Mouse (Mus musculus) layer of hippocampus, postnatal 36 days (tissue): ENCODE data around the gene Sertm1. TPM values are rescaled to one million over a fixed set of nuclear protein-coding genes. Genes with fewer than 3 reads are reported as not detected.
A peak's percentile ranks its signal among the peaks of the same experiment; 100 is the strongest.

Source experiments
- DNase-seq, 2 experiments: peaks; one replicate each; pipeline ENCODE4 v3.0.0; 2022
- total RNA-seq, 2 experiments: library from RNA; stranded (reverse); gene quantifications; 2 replicates each; pipeline ENCODE4 v1.2.3; 2021

Sertm1 gene
- 10 to 100 TPM; 80.4 to 82.3 TPM for total RNA-seq

- DNase-seq = peak; percentile 78 to 80
Measured at GRCm38 (mm10) chr3:54915643-54916071, at the start of gene Sertm1. TSS of gene Sertm1 (minus strand) at chr3:54915887.

GRCm38 (mm10) chr3:54964948-54965506, 49.3 kb upstream of the Sertm1 start:
- DNase-seq = no peak

- DNase-seq = no peak
Measured at GRCm38 (mm10) chr3:54943067-54943810, 27.6 kb upstream of the Sertm1 start.

GRCm38 (mm10) chr3:54934535-54934934, 18.8 kb upstream of the Sertm1 start:
- no peak for DNase-seq

GRCm38 (mm10) chr3:54932599-54932998, 16.9 kb upstream of the Sertm1 start:
- DNase-seq = no peak

- no peak for DNase-seq
Measured at GRCm38 (mm10) chr3:54920425-54920824, 4.7 kb upstream of the Sertm1 start.

- peak in 1 of 2 experiments; percentile 14 for DNase-seq
Measured at GRCm38 (mm10) chr3:54914845-54915642, 643 bp downstream of the Sertm1 start.

- DNase-seq = no peak
Measured at GRCm38 (mm10) chr3:54908878-54909277, 6.8 kb downstream of the Sertm1 start.

- DNase-seq = peak; percentile 24 to 33
Measured at GRCm38 (mm10) chr3:54897974-54898373, 17.7 kb downstream of the Sertm1 start.

- DNase-seq = no peak
Measured at GRCm38 (mm10) chr3:54894891-54895290, 20.8 kb downstream of the Sertm1 start.

- no peak for DNase-seq
Measured at GRCm38 (mm10) chr3:54892218-54892617, 23.5 kb downstream of the Sertm1 start.

GRCm38 (mm10) chr3:54886501-54886900, 29.2 kb downstream of the Sertm1 start:
- DNase-seq = no peak

Other genes with a start within 250 kb of the Sertm1 start
- gene Supt20, start 223.1 kb downstream of the Sertm1 start, total RNA-seq = 10 to 100 TPM; 53.5 to 55.7 TPM
- not detected for gene Gm21958, start 201.5 kb downstream of the Sertm1 start, total RNA-seq
- 10 to 100 TPM; 30.1 to 32.0 TPM for gene Exosc8, start 180.5 kb downstream of the Sertm1 start, total RNA-seq
- gene Alg5, start 180.3 kb downstream of the Sertm1 start, total RNA-seq = 10 to 100 TPM; 21.9 to 22.6 TPM
- gene Smad9, start 160.3 kb downstream of the Sertm1 start, total RNA-seq = 1 to 10 TPM; 5.9 to 7.0 TPM
- 10 to 100 TPM; 50.0 to 53.1 TPM for gene Rfxap, start 108.1 kb downstream of the Sertm1 start, total RNA-seq
- 1 to 10 TPM; 2.6 to 3.4 TPM for gene Ccna1, start 139.6 kb upstream of the Sertm1 start, total RNA-seq
- gene Spg20, start 196.2 kb upstream of the Sertm1 start, total RNA-seq = 10 to 100 TPM; 39.2 to 40.3 TPM
- gene Ccdc169, start 221.5 kb upstream of the Sertm1 start, total RNA-seq = under 1 TPM; 0.22 to 0.56 TPM